Mouse (Mus musculus): ENCODE measurements at regions not wholly inside any gene's neighbourhood (a gene's known extent, or its start where the extent isn't known, plus 50 kb on each side); places are given as distances from the start of the nearest gene placed in this dataset.

- TF ChIP-seq CTCF (IDR thresholded peaks at IDR 0.05; ENCODE audit: extremely low read depth, insufficient read depth, low read length), result no peak
- TF ChIP-seq POLR2A (IDR thresholded peaks at IDR 0.05; ENCODE audit: extremely low read depth, insufficient read depth, low read length), result no peak
Measured at GRCm38 (mm10) chr1:132817366-132817765, 62.7 kb upstream of the Lrrn2 start.

All from cortical plate, adult 2 months (tissue).